Mouse (Mus musculus): Measurements from ENCODE around the gene 1700001K19Rik. TPM values are rescaled to one million over a fixed set of nuclear protein-coding genes. Genes with fewer than 3 reads are reported as not detected.

Gene 1700001K19Rik
- total RNA-seq, 2 experiments from 2014 or later, result not detected

Other genes with a start within 250 kb of the 1700001K19Rik start
- 106 and 113 TPM in 2 replicates for gene Ppp2r5c, start 235.5 kb downstream of the 1700001K19Rik start, total RNA-seq (2014; fragmentation: Nextera tagmentation)
- 183 and 215 TPM in 2 replicates for gene Ppp2r5c, start 235.5 kb downstream of the 1700001K19Rik start, total RNA-seq (2017)
- 67.0 and 91.1 TPM in 2 replicates for gene Dync1h1, start 81.2 kb downstream of the 1700001K19Rik start, total RNA-seq (2014; fragmentation: Nextera tagmentation)
- gene Dync1h1, start 81.2 kb downstream of the 1700001K19Rik start, total RNA-seq (2017), result 78.1 and 161 TPM in 2 replicates
- gene Hsp90aa1, start 20.1 kb upstream of the 1700001K19Rik start, total RNA-seq (2014; fragmentation: Nextera tagmentation), result 686 and 764 TPM in 2 replicates
- gene Hsp90aa1, start 20.1 kb upstream of the 1700001K19Rik start, total RNA-seq (2017), result 1,405 and 1,810 TPM in 2 replicates
- gene Wdr20, start 55.3 kb upstream of the 1700001K19Rik start, total RNA-seq (2014; fragmentation: Nextera tagmentation), result 19.4 and 25.9 TPM in 2 replicates
- gene Wdr20, start 55.3 kb upstream of the 1700001K19Rik start, total RNA-seq (2017), result 25.4 and 35.3 TPM in 2 replicates
- gene Mok, start 158.3 kb upstream of the 1700001K19Rik start, total RNA-seq (2014; fragmentation: Nextera tagmentation), result 1.5 TPM in 2 replicates
- 2.6 and 2.9 TPM in 2 replicates for gene Mok, start 158.3 kb upstream of the 1700001K19Rik start, total RNA-seq (2017)
- gene Zfp839, start 167.6 kb upstream of the 1700001K19Rik start, total RNA-seq (2014; fragmentation: Nextera tagmentation), result 6.4 and 8.4 TPM in 2 replicates
- 4.7 and 6.6 TPM in 2 replicates for gene Zfp839, start 167.6 kb upstream of the 1700001K19Rik start, total RNA-seq (2017)
- 53.0 and 54.1 TPM in 2 replicates for gene Cinp, start 206.5 kb upstream of the 1700001K19Rik start, total RNA-seq (2014; fragmentation: Nextera tagmentation)
- 80.7 and 82.3 TPM in 2 replicates for gene Cinp, start 206.5 kb upstream of the 1700001K19Rik start, total RNA-seq (2017)
- 6.6 and 8.5 TPM in 2 replicates for gene Tecpr2, start 206.6 kb upstream of the 1700001K19Rik start, total RNA-seq (2014; fragmentation: Nextera tagmentation)
- gene Tecpr2, start 206.6 kb upstream of the 1700001K19Rik start, total RNA-seq (2017), result 5.0 and 5.1 TPM in 2 replicates